Mouse (Mus musculus): ENCODE measurements around the gene Slc24a2. TPM values are rescaled to one million over a fixed set of nuclear protein-coding genes. Genes with fewer than 3 reads are reported as not detected.
A peak's percentile ranks its signal among the peaks of the same experiment; 100 is the strongest.

The Slc24a2 gene
- polyA plus RNA-seq, 1 experiment from 2014 or later, result 0.41 TPM

GRCm38 (mm10) chr4:87096186-87096585 is 134.1 kb downstream of the Slc24a2 start:
- Histone ChIP-seq H3K4me3 (no peak overlapping the region), H3K27me3 (ENCODE audit: insufficient read depth, poor library complexity, severe bottlenecking) (no peaks in the 10 kb centered on the region), H3K4me1 (replicated peaks) (peaks cover 4% of the 10 kb centered on the region; the same call in 1 of the 2 replicates), H3K36me3 (no peaks in the 10 kb centered on the region), H3K9me3 (no peaks in the 10 kb centered on the region), H3K27ac (no peak overlapping the region)
- no peak for DNase-seq (ENCODE audit: low spot score)
- WGBS, result 87% methylated on average over 5 of the region's 5 CpGs

- H3K27me3 ChIP-seq (ENCODE audit: insufficient read depth, poor library complexity, severe bottlenecking), result no peaks in the 10 kb centered on the region
- H3K9me3 ChIP-seq, result no peaks in the 10 kb centered on the region
- WGBS, result 90% methylated on average over 3 of the region's 3 CpGs
- H3K27ac ChIP-seq, result no peak overlapping the region
- no peaks in the 10 kb centered on the region for H3K36me3 ChIP-seq
- no peak for DNase-seq (ENCODE audit: low spot score)
- no peaks in the 10 kb centered on the region for H3K4me1 ChIP-seq (replicated peaks)
- no peak overlapping the region for H3K4me3 ChIP-seq
Observed at GRCm38 (mm10) chr4:87093612-87094011, 136.7 kb downstream of the Slc24a2 start.

- Histone ChIP-seq H3K4me1 (replicated peaks) (no peaks in the 10 kb centered on the region), H3K27ac (no peak overlapping the region), H3K36me3 (no peaks in the 10 kb centered on the region), H3K27me3 (ENCODE audit: insufficient read depth, poor library complexity, severe bottlenecking) (no peaks in the 10 kb centered on the region), H3K9me3 (no peaks in the 10 kb centered on the region), H3K4me3 (no peak overlapping the region)
- no peak for DNase-seq (ENCODE audit: low spot score)
Observed at GRCm38 (mm10) chr4:87090841-87091240, 139.4 kb downstream of the Slc24a2 start.

- H3K9me3 ChIP-seq, result no peaks in the 10 kb centered on the region
- DNase-seq (ENCODE audit: low spot score), result no peak
Observed at GRCm38 (mm10) chr4:87088713-87089112, 141.6 kb downstream of the Slc24a2 start.

GRCm38 (mm10) chr4:87087597-87087996 is 142.7 kb downstream of the Slc24a2 start:
- H3K27ac ChIP-seq, result no peak overlapping the region
- no peaks in the 10 kb centered on the region for H3K9me3 ChIP-seq
- no peaks in the 10 kb centered on the region for H3K36me3 ChIP-seq
- WGBS, result 87% methylated on average over 5 of the region's 5 CpGs
- H3K27me3 ChIP-seq (ENCODE audit: insufficient read depth, poor library complexity, severe bottlenecking), result no peaks in the 10 kb centered on the region
- no peak overlapping the region for H3K4me3 ChIP-seq
- no peaks in the 10 kb centered on the region for H3K4me1 ChIP-seq (replicated peaks)
- no peak for DNase-seq (ENCODE audit: low spot score)

More at GRCm38 (mm10) chr4:87088713-87089112, 141.6 kb downstream of the Slc24a2 start:
- H3K36me3 ChIP-seq, result no peaks in the 10 kb centered on the region
- H3K4me1 ChIP-seq (replicated peaks), result no peaks in the 10 kb centered on the region
- H3K27me3 ChIP-seq (ENCODE audit: insufficient read depth, poor library complexity, severe bottlenecking), result no peaks in the 10 kb centered on the region
- 78% methylated on average over 6 of the region's 6 CpGs for WGBS
- no peak overlapping the region for H3K27ac ChIP-seq
- H3K4me3 ChIP-seq, result no peak overlapping the region

- peak; percentile 8 for DNase-seq (ENCODE audit: low spot score)
- no peaks in the 10 kb centered on the region for H3K9me3 ChIP-seq
- no peak overlapping the region for H3K4me3 ChIP-seq
- H3K4me1 ChIP-seq (replicated peaks), result no peaks in the 10 kb centered on the region
- 82% methylated on average over 11 of the region's 11 CpGs for WGBS
- no peak overlapping the region for H3K27ac ChIP-seq
- H3K27me3 ChIP-seq (ENCODE audit: insufficient read depth, poor library complexity, severe bottlenecking), result no peaks in the 10 kb centered on the region
- H3K36me3 ChIP-seq, result no peaks in the 10 kb centered on the region
Observed at GRCm38 (mm10) chr4:87086933-87087577, 143.2 kb downstream of the Slc24a2 start.

GRCm38 (mm10) chr4:87081321-87081720 is 149.0 kb downstream of the Slc24a2 start:
- no peak for DNase-seq (ENCODE audit: low spot score)
- no peak overlapping the region for H3K27ac ChIP-seq
- no peaks in the 10 kb centered on the region for H3K36me3 ChIP-seq
- 91% methylated on average over 6 of the region's 6 CpGs for WGBS
- H3K4me1 ChIP-seq (replicated peaks), result no peaks in the 10 kb centered on the region
- H3K9me3 ChIP-seq, result no peaks in the 10 kb centered on the region
- no peak overlapping the region for H3K4me3 ChIP-seq
- H3K27me3 ChIP-seq (ENCODE audit: insufficient read depth, poor library complexity, severe bottlenecking), result no peaks in the 10 kb centered on the region

- WGBS, result 91% methylated on average over 4 of the region's 4 CpGs
- Histone ChIP-seq H3K27ac (no peak overlapping the region), H3K4me1 (replicated peaks) (no peaks in the 10 kb centered on the region), H3K27me3 (ENCODE audit: insufficient read depth, poor library complexity, severe bottlenecking) (no peaks in the 10 kb centered on the region), H3K36me3 (no peaks in the 10 kb centered on the region), H3K9me3 (no peaks in the 10 kb centered on the region), H3K4me3 (no peak overlapping the region)
- DNase-seq (ENCODE audit: low spot score), result no peak
Observed at GRCm38 (mm10) chr4:87079305-87079704, 151.0 kb downstream of the Slc24a2 start.

GRCm38 (mm10) chr4:87078726-87079125 is 151.6 kb downstream of the Slc24a2 start:
- Histone ChIP-seq H3K27me3 (ENCODE audit: insufficient read depth, poor library complexity, severe bottlenecking) (no peaks in the 10 kb centered on the region), H3K27ac (no peak overlapping the region), H3K36me3 (no peaks in the 10 kb centered on the region), H3K4me1 (replicated peaks) (no peaks in the 10 kb centered on the region), H3K4me3 (no peak overlapping the region), H3K9me3 (no peaks in the 10 kb centered on the region)
- WGBS, result 74% methylated on average over 2 of the region's 2 CpGs
- no peak for DNase-seq (ENCODE audit: low spot score)

- H3K27me3 ChIP-seq (ENCODE audit: insufficient read depth, poor library complexity, severe bottlenecking), result no peaks in the 10 kb centered on the region
- WGBS, result 58% methylated on average over 3 of the region's 3 CpGs
- no peak overlapping the region for H3K4me3 ChIP-seq
- no peak overlapping the region for H3K27ac ChIP-seq
- H3K9me3 ChIP-seq, result no peaks in the 10 kb centered on the region
- no peaks in the 10 kb centered on the region for H3K4me1 ChIP-seq (replicated peaks)
- no peaks in the 10 kb centered on the region for H3K36me3 ChIP-seq
- no peak for DNase-seq (ENCODE audit: low spot score)
Observed at GRCm38 (mm10) chr4:87075761-87076160, 154.5 kb downstream of the Slc24a2 start.

GRCm38 (mm10) chr4:87068121-87068520 is 162.2 kb downstream of the Slc24a2 start:
- no peak overlapping the region for H3K4me3 ChIP-seq
- H3K36me3 ChIP-seq, result no peaks in the 10 kb centered on the region
- 77% methylated on average over 3 of the region's 3 CpGs for WGBS
- H3K9me3 ChIP-seq, result no peaks in the 10 kb centered on the region
- no peaks in the 10 kb centered on the region for H3K27me3 ChIP-seq (ENCODE audit: insufficient read depth, poor library complexity, severe bottlenecking)
- no peak overlapping the region for H3K27ac ChIP-seq
- H3K4me1 ChIP-seq (replicated peaks), result no peaks in the 10 kb centered on the region
- DNase-seq (ENCODE audit: low spot score), result no peak

- Histone ChIP-seq H3K27ac (no peak overlapping the region), H3K9me3 (no peaks in the 10 kb centered on the region), H3K27me3 (ENCODE audit: insufficient read depth, poor library complexity, severe bottlenecking) (no peaks in the 10 kb centered on the region), H3K36me3 (no peaks in the 10 kb centered on the region), H3K4me1 (replicated peaks) (peaks cover 16% of the 10 kb centered on the region; the same call in 1 of the 2 replicates), H3K4me3 (no peak overlapping the region)
- 85% methylated on average over 5 of the region's 5 CpGs for WGBS
- DNase-seq (ENCODE audit: low spot score), result no peak
Observed at GRCm38 (mm10) chr4:87065227-87065626, 165.1 kb downstream of the Slc24a2 start.

- Histone ChIP-seq H3K27ac (no peak overlapping the region), H3K27me3 (ENCODE audit: insufficient read depth, poor library complexity, severe bottlenecking) (no peaks in the 10 kb centered on the region), H3K4me1 (replicated peaks) (peaks cover 16% of the 10 kb centered on the region; the same call in 1 of the 2 replicates), H3K36me3 (no peaks in the 10 kb centered on the region), H3K4me3 (no peak overlapping the region), H3K9me3 (no peaks in the 10 kb centered on the region)
- no peak for DNase-seq (ENCODE audit: low spot score)
- WGBS, result 93% methylated on average over 2 of the region's 2 CpGs
Observed at GRCm38 (mm10) chr4:87064561-87064960, 165.7 kb downstream of the Slc24a2 start.

Measured in hindbrain, embryonic 10.5 days (tissue).